Mouse (Mus musculus): ENCODE data around the gene Dock10. TPM values are rescaled to one million over a fixed set of nuclear protein-coding genes. Genes with fewer than 3 reads are reported as not detected.

Dock10 gene
- polyA plus RNA-seq, 1 experiment: 36.5 TPM

GRCm38 (mm10) chr1:80639553-80639952 is 118.8 kb downstream of the Dock10 start:
- no peak for DNase-seq
- peaks cover 9% of the 10 kb centered on the region for H3K4me1 ChIP-seq (replicated peaks; ENCODE audit: control insufficient read depth, insufficient read depth, low read length)
- H3K27me3 ChIP-seq (ENCODE audit: control insufficient read depth, insufficient read depth, low read length): no peaks in the 10 kb centered on the region
- 94% methylated on average over 1 of the region's 1 CpGs for WGBS
- no peak overlapping the region for H3K4me3 ChIP-seq (ENCODE audit: control insufficient read depth, insufficient read depth, low read length)
- TF ChIP-seq POLR2A (IDR thresholded peaks at IDR 0.05; ENCODE audit: control insufficient read depth, extremely low read depth, insufficient read depth, low read length, poor library complexity) (no peak), CTCF (IDR thresholded peaks at IDR 0.05; ENCODE audit: borderline replicate concordance, control insufficient read depth, extremely low read depth, insufficient read depth, low read length, poor library complexity) (no peak)
- H3K27ac ChIP-seq (ENCODE audit: control insufficient read depth, insufficient read depth, low read length): no peak overlapping the region
- H3K36me3 ChIP-seq (ENCODE audit: control insufficient read depth, insufficient read depth, low read length): peaks cover 12% of the 10 kb centered on the region

GRCm38 (mm10) chr1:80637214-80637705 is 121.1 kb downstream of the Dock10 start:
- Histone ChIP-seq H3K4me3 (ENCODE audit: control insufficient read depth, insufficient read depth, low read length) (no peak overlapping the region), H3K27me3 (ENCODE audit: control insufficient read depth, insufficient read depth, low read length) (no peaks in the 10 kb centered on the region), H3K27ac (ENCODE audit: control insufficient read depth, insufficient read depth, low read length) (peak overlapping the region; percentile 62), H3K4me1 (replicated peaks; ENCODE audit: control insufficient read depth, insufficient read depth, low read length) (peaks cover 6% of the 10 kb centered on the region), H3K36me3 (ENCODE audit: control insufficient read depth, insufficient read depth, low read length) (peaks cover 21% of the 10 kb centered on the region)
- WGBS: 9% methylated on average over 4 of the region's 4 CpGs
- no peak for TF ChIP-seq POLR2A (IDR thresholded peaks at IDR 0.05; ENCODE audit: control insufficient read depth, extremely low read depth, insufficient read depth, low read length, poor library complexity)
- TF ChIP-seq CTCF (IDR thresholded peaks at IDR 0.05; ENCODE audit: borderline replicate concordance, control insufficient read depth, extremely low read depth, insufficient read depth, low read length, poor library complexity): no peak
- peak; percentile 18 for DNase-seq

- Histone ChIP-seq H3K4me1 (replicated peaks; ENCODE audit: control insufficient read depth, insufficient read depth, low read length) (peaks cover 6% of the 10 kb centered on the region), H3K27ac (ENCODE audit: control insufficient read depth, insufficient read depth, low read length) (no peak overlapping the region), H3K27me3 (ENCODE audit: control insufficient read depth, insufficient read depth, low read length) (no peaks in the 10 kb centered on the region), H3K4me3 (ENCODE audit: control insufficient read depth, insufficient read depth, low read length) (no peak overlapping the region), H3K36me3 (ENCODE audit: control insufficient read depth, insufficient read depth, low read length) (peaks cover 14% of the 10 kb centered on the region)
- no peak for DNase-seq
- 20% methylated on average over 4 of the region's 4 CpGs for WGBS
- TF ChIP-seq POLR2A (IDR thresholded peaks at IDR 0.05; ENCODE audit: control insufficient read depth, extremely low read depth, insufficient read depth, low read length, poor library complexity): no peak
- TF ChIP-seq CTCF (IDR thresholded peaks at IDR 0.05; ENCODE audit: borderline replicate concordance, control insufficient read depth, extremely low read depth, insufficient read depth, low read length, poor library complexity): no peak
Measured at GRCm38 (mm10) chr1:80635825-80636224, 122.5 kb downstream of the Dock10 start.

GRCm38 (mm10) chr1:80633536-80633935 is 124.8 kb downstream of the Dock10 start:
- 94% methylated on average over 4 of the region's 4 CpGs for WGBS
- TF ChIP-seq POLR2A (IDR thresholded peaks at IDR 0.05; ENCODE audit: control insufficient read depth, extremely low read depth, insufficient read depth, low read length, poor library complexity) (no peak), CTCF (IDR thresholded peaks at IDR 0.05; ENCODE audit: borderline replicate concordance, control insufficient read depth, extremely low read depth, insufficient read depth, low read length, poor library complexity) (no peak)
- no peaks in the 10 kb centered on the region for H3K27me3 ChIP-seq (ENCODE audit: control insufficient read depth, insufficient read depth, low read length)
- no peak for DNase-seq
- H3K4me3 ChIP-seq (ENCODE audit: control insufficient read depth, insufficient read depth, low read length): no peak overlapping the region
- H3K36me3 ChIP-seq (ENCODE audit: control insufficient read depth, insufficient read depth, low read length): peaks cover 14% of the 10 kb centered on the region
- peaks cover 6% of the 10 kb centered on the region for H3K4me1 ChIP-seq (replicated peaks; ENCODE audit: control insufficient read depth, insufficient read depth, low read length)
- H3K27ac ChIP-seq (ENCODE audit: control insufficient read depth, insufficient read depth, low read length): no peak overlapping the region

GRCm38 (mm10) chr1:80630179-80631149 is 127.9 kb downstream of the Dock10 start:
- Histone ChIP-seq H3K4me3 (ENCODE audit: control insufficient read depth, insufficient read depth, low read length) (no peak overlapping the region), H3K27me3 (ENCODE audit: control insufficient read depth, insufficient read depth, low read length) (no peaks in the 10 kb centered on the region), H3K36me3 (ENCODE audit: control insufficient read depth, insufficient read depth, low read length) (peaks cover 14% of the 10 kb centered on the region), H3K4me1 (replicated peaks; ENCODE audit: control insufficient read depth, insufficient read depth, low read length) (no peaks in the 10 kb centered on the region), H3K27ac (ENCODE audit: control insufficient read depth, insufficient read depth, low read length) (no peak overlapping the region)
- WGBS: 85% methylated on average over 5 of the region's 5 CpGs
- no peak for DNase-seq
- TF ChIP-seq POLR2A (IDR thresholded peaks at IDR 0.05; ENCODE audit: control insufficient read depth, extremely low read depth, insufficient read depth, low read length, poor library complexity) (no peak), CTCF (IDR thresholded peaks at IDR 0.05; ENCODE audit: borderline replicate concordance, control insufficient read depth, extremely low read depth, insufficient read depth, low read length, poor library complexity) (no peak)

- no peak for TF ChIP-seq CTCF (IDR thresholded peaks at IDR 0.05; ENCODE audit: borderline replicate concordance, control insufficient read depth, extremely low read depth, insufficient read depth, low read length, poor library complexity)
- no peak for TF ChIP-seq POLR2A (IDR thresholded peaks at IDR 0.05; ENCODE audit: control insufficient read depth, extremely low read depth, insufficient read depth, low read length, poor library complexity)
- H3K27ac ChIP-seq (ENCODE audit: control insufficient read depth, insufficient read depth, low read length): no peak overlapping the region
- no peak for DNase-seq
Measured at GRCm38 (mm10) chr1:80628054-80628453, 130.3 kb downstream of the Dock10 start.

More at GRCm38 (mm10) chr1:80628054-80628453, 130.3 kb downstream of the Dock10 start:
- H3K4me1 ChIP-seq (replicated peaks; ENCODE audit: control insufficient read depth, insufficient read depth, low read length): no peaks in the 10 kb centered on the region
- no peaks in the 10 kb centered on the region for H3K27me3 ChIP-seq (ENCODE audit: control insufficient read depth, insufficient read depth, low read length)
- peaks cover 5% of the 10 kb centered on the region for H3K36me3 ChIP-seq (ENCODE audit: control insufficient read depth, insufficient read depth, low read length)
- no peak overlapping the region for H3K4me3 ChIP-seq (ENCODE audit: control insufficient read depth, insufficient read depth, low read length)
